Mouse (Mus musculus) brain, adult 10 weeks (tissue): Measurements from ENCODE around the gene Ndufaf5. TPM values are rescaled to one million over a fixed set of nuclear protein-coding genes. Genes with fewer than 3 reads are reported as not detected.

Experiments
- polyA plus RNA-seq: library from polyadenylated mRNA; stranded (reverse); fragments of 350-450 nt; fragmentation: Illumina TruSeq; extraction: RNeasy Lipid Tissue Mini Kit (QIAGEN cat#74804); gene quantifications from one replicate; pipeline ENCODE4 v1.2.3, GENCODE M21; 2015; ENCODE audit warnings: low read depth, low replicate concordance

Gene Ndufaf5
- 85.5 TPM for polyA plus RNA-seq

DNA sequence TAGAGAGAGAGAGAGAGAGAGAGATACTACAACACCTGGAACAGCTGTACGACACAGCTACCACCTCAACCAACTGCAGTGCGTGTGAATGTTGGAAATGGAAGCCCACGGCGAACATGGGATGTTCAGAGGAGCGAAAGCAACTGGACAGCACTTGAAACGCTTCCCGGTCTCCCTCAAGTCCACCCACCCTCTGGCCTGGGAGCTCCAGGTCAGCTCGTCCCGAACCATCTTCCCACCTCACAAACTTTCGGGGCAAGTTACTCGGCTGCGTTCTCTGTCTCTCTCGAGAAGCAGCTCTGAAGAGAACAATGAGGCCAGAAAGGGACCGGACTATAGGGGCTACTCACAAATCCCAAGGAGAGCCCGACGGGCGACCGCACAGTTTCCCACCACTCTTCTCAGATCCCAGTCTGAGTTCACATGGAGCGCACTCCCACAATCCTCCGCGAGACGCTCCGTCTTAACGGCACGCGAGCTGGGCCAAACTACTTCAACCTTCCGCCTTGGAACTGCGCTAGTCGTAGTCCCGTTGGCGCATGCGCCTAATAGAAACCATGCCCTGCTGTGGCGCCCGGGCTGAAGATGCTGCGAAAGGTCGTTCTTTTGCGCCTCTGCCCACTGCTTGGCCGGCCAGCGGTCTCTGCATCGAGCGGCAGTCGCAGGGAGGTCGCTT is at the start of gene Ndufaf5, which contains the start of gene Esf1:
Gene Ndufaf5, plus strand, starts transcription at position 523 of the 676 bp plus-strand sequence.
Gene Esf1, minus strand, starts transcription at position 438 of the 676 bp plus-strand sequence.

GRCm38 (mm10) chr2:140151743-140152142 is 18.7 kb upstream of the Ndufaf5 start, which contains the start of gene Gm17374:
Gene Gm17374, plus strand, starts transcription at chr2:140152043.

Other genes with a start within 250 kb of the Ndufaf5 start
- gene Tasp1, start 103.8 kb upstream of the Ndufaf5 start, polyA plus RNA-seq: 25.0 TPM
- gene Gm17374, start 18.6 kb upstream of the Ndufaf5 start, polyA plus RNA-seq: not detected
- 15.2 TPM for gene Esf1, start 85 bp upstream of the Ndufaf5 start, polyA plus RNA-seq
- gene Sel1l2, start 219.1 kb downstream of the Ndufaf5 start, polyA plus RNA-seq: not detected
- gene Macrod2, start 224.7 kb downstream of the Ndufaf5 start, polyA plus RNA-seq: 46.7 TPM